22 mouse cellular contexts compared by ENCODE assay signal in the genomic region with DNA sequence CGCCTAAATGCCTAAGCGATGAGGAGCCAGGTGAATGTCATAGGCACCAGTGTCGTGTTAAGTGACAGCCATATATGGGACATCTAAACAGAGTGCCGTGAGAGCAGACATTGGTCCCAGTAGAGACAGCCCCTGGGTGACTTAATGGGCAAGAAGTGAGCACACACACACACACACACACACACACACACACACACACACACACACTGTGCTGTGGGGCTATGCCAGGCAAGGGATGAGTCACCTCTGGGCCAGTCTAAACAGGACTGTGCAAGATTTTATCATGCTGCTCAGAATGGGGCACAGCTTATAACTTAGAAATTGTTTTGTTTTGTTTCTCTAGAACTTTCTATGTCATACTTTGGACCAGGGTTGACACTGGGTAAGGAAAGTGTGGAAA. TPM values are rescaled to one million over a fixed set of nuclear protein-coding genes. Genes with fewer than 3 reads are reported as not detected.
DNase-seq lines count a peak whose midpoint lies in the region; ATAC-seq lines count a peak whose summit lies in the region.
"Had no signal": no experiment of that assay in that cellular context is flagged by ENCODE, and none has a peak within 500 bp of the region (broad histone marks: within the 10 kb centered on the region; RNA-seq: fewer than 3 reads in every experiment).

No protein-coding gene starts in this region.

- 0 out of 2 replicates have a peak overlapping the region, but pooled peaks have one; percentile 18 for H3K27ac ChIP-seq in kidney, embryonic 15.5 days
- no peak overlapping the region for H3K27ac ChIP-seq in embryonic facial prominence, embryonic 14.5 days (replicated peaks; ENCODE audit: low read depth, low read length)

- no peaks in the 10 kb centered on the region for H3K36me3 ChIP-seq in kidney, embryonic 15.5 days
- no peaks in the 10 kb centered on the region for H3K36me3 ChIP-seq in embryonic facial prominence, embryonic 14.5 days (ENCODE audit: control insufficient read depth, insufficient read depth, low read length)

- no peaks in the 10 kb centered on the region for H3K27me3 ChIP-seq in kidney, embryonic 15.5 days
- H3K27me3 ChIP-seq in embryonic facial prominence, embryonic 14.5 days (replicated peaks; ENCODE audit: control insufficient read depth, insufficient read depth, low read length), result no peaks in the 10 kb centered on the region

- H3K9ac ChIP-seq in kidney, embryonic 15.5 days, result no peak overlapping the region
- H3K9ac ChIP-seq in embryonic facial prominence, embryonic 14.5 days (ENCODE audit: low read depth, low read length), result no peak overlapping the region
- H3K9ac ChIP-seq: lung, embryonic 14.5 days had no signal

- no peak overlapping the region for H3K4me3 ChIP-seq in kidney, embryonic 15.5 days (replicated peaks)
- no peak overlapping the region for H3K4me3 ChIP-seq in embryonic facial prominence, embryonic 14.5 days (ENCODE audit: low read depth, low read length)

- peaks cover 24% of the 10 kb centered on the region for H3K4me1 ChIP-seq in kidney, embryonic 15.5 days
- H3K4me1 ChIP-seq in embryonic facial prominence, embryonic 14.5 days (ENCODE audit: control insufficient read depth, insufficient read depth, low read length), result no peaks in the 10 kb centered on the region; the same call in 1 of the 2 replicates

- H3K9me3 ChIP-seq in kidney, embryonic 15.5 days (replicated peaks), result no peaks in the 10 kb centered on the region
- no peaks in the 10 kb centered on the region for H3K9me3 ChIP-seq in embryonic facial prominence, embryonic 14.5 days (ENCODE audit: control insufficient read depth, low read length)

- 85% methylated on average over 4 of the region's 4 CpGs for WGBS in kidney, embryonic 15.5 days
- whole genome bisulfite sequencing in embryonic facial prominence, embryonic 14.5 days, result 77% methylated on average over 4 of the region's 4 CpGs

- no peak overlapping the region for H3K4me2 ChIP-seq in kidney, embryonic 15.5 days
- H3K4me2 ChIP-seq in embryonic facial prominence, embryonic 14.5 days (ENCODE audit: low read depth, low read length), result no peak overlapping the region
- H3K4me2 ChIP-seq: lung, embryonic 14.5 days had no signal

- intact Hi-C loops in gastrocnemius, postnatal 14 days (cut with DNase I; ENCODE audit: low total_unique reads), result no loop called here

- no peak for DNase-seq in kidney, adult 18-20 months
- DNase-seq in MN1 (ENCODE audit: low spot score), result peak; percentile 82
- no peak for DNase-seq in embryonic facial prominence, embryonic 14.5 days (ENCODE audit: low spot score)
- DNase-seq in urinary bladder, postnatal 14 days (ENCODE audit: low spot score), result peak; percentile 78
- no peak for DNase-seq in left cerebral cortex, adult 8-10 months (ENCODE audit: low spot score in 2 of 2)
- DNase-seq in right cerebral cortex, postnatal 36 days (ENCODE audit: low spot score in 2 of 2), result no peak
- no peak for DNase-seq in gastrocnemius, postnatal 14 days
- DNase-seq: cerebellum, postnatal 25 days; kidney, postnatal 25 days; liver; lung, embryonic 14.5 days; right cerebral cortex, postnatal 4 days; thymus, postnatal 25 days had no signal

- no peak for ATAC-seq in kidney, embryonic 15.5 days (replicated peaks; ENCODE audit: low FRiP score)
- 0 out of 2 replicates have a peak, but pooled peaks have one; percentile 39 for ATAC-seq in embryonic facial prominence, embryonic 14.5 days (ENCODE audit: low read depth)
- ATAC-seq: inflammation-experienced regulatory T-cells, adult 6 months; midbrain, embryonic 16.5 days had no signal

RNA-seq across cellular contexts. Expression of a gene that starts 10.7 kb away (rescaled TPM):
- 0.21 and 0.44 TPM in 2 replicates for polyA plus RNA-seq in kidney, embryonic 15.5 days (2015; fragmentation: Nextera tagmentation; extraction: Ambion mirVana)
- 1.2 and 1.4 TPM in 2 replicates for polyA plus RNA-seq in embryonic facial prominence, embryonic 14.5 days (2014; fragmentation: Nextera tagmentation; extraction: Ambion mirVana)
- total RNA-seq in left cerebral cortex, adult 8-10 months (2022), result 10 to 100 TPM in 1 of 4 experiments, 1 to 10 TPM in 3; 6.4 to 10.4 (median 8.2) TPM
- total RNA-seq in gastrocnemius, postnatal 14 days (2021), result not detected
- total RNA-seq: CH12.LX; granulocyte monocyte progenitor cell, adult 5-6 weeks; hematopoietic stem cell, adult 5-6 weeks; megakaryocyte, adult 5-6 weeks had no signal
- polyA plus RNA-seq: heart, embryonic 14.5 days; inflammation-experienced regulatory T-cells, adult 6 months; lung, embryonic 14.5 days had no signal

RNA-seq across cellular contexts. Expression of a gene that starts 28.0 kb away (rescaled TPM):
- 0.40 and 0.57 TPM in 2 replicates for polyA plus RNA-seq in kidney, embryonic 15.5 days (2015; fragmentation: Nextera tagmentation; extraction: Ambion mirVana)
- 0.42 TPM in 2 replicates for polyA plus RNA-seq in embryonic facial prominence, embryonic 14.5 days (2014; fragmentation: Nextera tagmentation; extraction: Ambion mirVana)
- total RNA-seq in left cerebral cortex, adult 8-10 months (2022), result under 1 TPM; 0.41 to 0.70 (median 0.64) TPM
- total RNA-seq in gastrocnemius, postnatal 14 days (2021), result under 1 TPM in 1 of 2 experiments, not detected in 1; 0.16 TPM
- total RNA-seq: CH12.LX; granulocyte monocyte progenitor cell, adult 5-6 weeks had no signal
- polyA plus RNA-seq: forebrain, embryonic 11.5 days had no signal

RNA-seq across cellular contexts. Expression of a gene that starts 35.5 kb away (rescaled TPM):
- polyA plus RNA-seq in kidney, embryonic 15.5 days (2015; fragmentation: Nextera tagmentation; extraction: Ambion mirVana), result 134 and 146 TPM in 2 replicates
- polyA plus RNA-seq in embryonic facial prominence, embryonic 14.5 days (2014; fragmentation: Nextera tagmentation; extraction: Ambion mirVana), result 83.4 and 99.5 TPM in 2 replicates
- 10 to 100 TPM; 64.7 to 98.2 (median 71.4) TPM for total RNA-seq in left cerebral cortex, adult 8-10 months (2022)
- total RNA-seq in gastrocnemius, postnatal 14 days (2021), result 10 to 100 TPM; 17.4 to 20.6 TPM

Comparison
In these comparisons a context has a peak if more than half of its experiments do, and no peak if none do; other contexts are left out.
1. DNase-seq: peak in MN1 (single experiment) and urinary bladder, postnatal 14 days (single experiment); none in kidney, adult 18-20 months (single experiment), embryonic facial prominence, embryonic 14.5 days (single experiment), left cerebral cortex, adult 8-10 months (0 of 2), right cerebral cortex, postnatal 36 days (0 of 2) and gastrocnemius, postnatal 14 days (single experiment).
2. RNA of a gene that starts 10.7 kb away (total RNA-seq): 6.4 to 10.4 TPM in left cerebral cortex, adult 8-10 months; not detected in gastrocnemius, postnatal 14 days; every median in the first group is over 4 times any median in the second.